Mouse (Mus musculus) cortical plate, adult 2 months (tissue): ENCODE measurements around the gene Soat1. TPM values are rescaled to one million over a fixed set of nuclear protein-coding genes. Genes with fewer than 3 reads are reported as not detected.
A peak's percentile ranks its signal among the peaks of the same experiment; 100 is the strongest.

Experiments
- H3K27ac ChIP-seq: fragments of 200-500 bp; 2 replicates; pipeline ENCODE4 v1.5.1; 2012; ENCODE audit warnings: low read length, control low read depth, inconsistent platforms; ENCODE audit not compliant: insufficient read depth
- H3K4me1 ChIP-seq: fragments of 200-500 bp; 2 replicates; pipeline ENCODE4 v1.6.1; 2011; ENCODE audit warnings: low read length; ENCODE audit not compliant: control insufficient read depth, insufficient read depth
- H3K4me3 ChIP-seq: fragments of 200-500 bp; 2 replicates; pipeline ENCODE4 v1.5.1; 2011; ENCODE audit warnings: mild to moderate bottlenecking, low read length, control low read depth; ENCODE audit not compliant: insufficient read depth
- CTCF ChIP-seq: fragments of 200-500 bp; IDR thresholded peaks from 2 replicates; pipeline ENCODE4 v1.5.1; 2011; ENCODE audit warnings: mild to moderate bottlenecking, control low read depth, low read length; ENCODE audit not compliant: insufficient read depth; ENCODE audit errors: extremely low read depth
- POLR2A ChIP-seq: fragments of 200-500 bp; IDR thresholded peaks from 2 replicates; pipeline ENCODE4 v1.6.1; 2011; ENCODE audit warnings: mild to moderate bottlenecking, low read length, control low read depth; ENCODE audit not compliant: insufficient read depth; ENCODE audit errors: extremely low read depth
- polyA plus RNA-seq: library from polyadenylated mRNA; depleted of rRNA; stranded (reverse); fragments of >200 nt; gene quantifications from 2 replicates; pipeline ENCODE4 v1.2.3, GENCODE M21; 2012

The Soat1 gene
- polyA plus RNA-seq, 1 experiment: 23.4 TPM

DNA sequence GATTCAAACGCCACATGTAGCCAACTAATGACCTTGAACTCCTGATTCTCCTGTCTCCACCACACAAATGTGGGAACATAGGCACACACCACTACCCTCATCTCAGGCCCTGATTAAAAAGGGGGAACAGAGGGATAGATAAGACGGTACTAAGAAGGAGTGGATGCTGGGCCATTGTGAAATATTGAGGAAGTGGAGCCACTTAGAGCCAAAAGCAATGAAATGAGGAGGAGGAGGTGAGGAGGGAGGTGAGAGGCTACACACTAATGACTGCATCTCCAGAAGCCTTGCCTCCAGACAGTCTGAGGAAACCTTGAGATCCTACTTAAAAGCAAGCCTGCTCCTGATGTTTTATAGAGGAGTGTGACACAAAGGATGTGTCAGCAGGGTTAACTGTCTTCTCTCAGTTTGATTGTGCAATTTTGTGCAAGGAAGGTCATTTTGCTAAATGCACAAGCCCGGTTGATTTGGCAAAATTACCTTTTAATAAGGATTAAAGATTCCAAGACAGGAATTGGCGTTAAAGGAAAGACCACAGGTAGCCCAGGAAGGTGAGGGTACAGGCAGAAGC, 17.2 kb upstream of the Soat1 start:
- TF ChIP-seq POLR2A (no peak), CTCF (no peak)
- H3K4me1 ChIP-seq: peaks cover 1% of the 10 kb centered on the region; the same call in 1 of the 2 replicates
- no peak overlapping the region for H3K4me3 ChIP-seq
- no peak overlapping the region for H3K27ac ChIP-seq

GRCm38 (mm10) chr1:156488031-156488430, 13.9 kb upstream of the Soat1 start:
- TF ChIP-seq POLR2A: no peak
- no peak for TF ChIP-seq CTCF
- Histone ChIP-seq H3K4me3 (no peak overlapping the region), H3K4me1 (no peaks in the 10 kb centered on the region), H3K27ac (no peak overlapping the region)

- Histone ChIP-seq H3K27ac (no peak overlapping the region), H3K4me3 (no peak overlapping the region), H3K4me1 (no peaks in the 10 kb centered on the region)
- TF ChIP-seq CTCF: no peak
Measured at GRCm38 (mm10) chr1:156487498-156487897, 13.4 kb upstream of the Soat1 start.

- H3K27ac ChIP-seq: no peak overlapping the region
- no peaks in the 10 kb centered on the region for H3K4me1 ChIP-seq
- no peak overlapping the region for H3K4me3 ChIP-seq
- no peak for TF ChIP-seq CTCF
- no peak for TF ChIP-seq POLR2A
Measured at GRCm38 (mm10) chr1:156481826-156482225, 7.7 kb upstream of the Soat1 start.

GRCm38 (mm10) chr1:156476535-156476934, 2.4 kb upstream of the Soat1 start:
- H3K27ac ChIP-seq: no peak overlapping the region
- H3K4me3 ChIP-seq: no peak overlapping the region
- no peaks in the 10 kb centered on the region for H3K4me1 ChIP-seq
- no peak for TF ChIP-seq CTCF
- no peak for TF ChIP-seq POLR2A

DNA sequence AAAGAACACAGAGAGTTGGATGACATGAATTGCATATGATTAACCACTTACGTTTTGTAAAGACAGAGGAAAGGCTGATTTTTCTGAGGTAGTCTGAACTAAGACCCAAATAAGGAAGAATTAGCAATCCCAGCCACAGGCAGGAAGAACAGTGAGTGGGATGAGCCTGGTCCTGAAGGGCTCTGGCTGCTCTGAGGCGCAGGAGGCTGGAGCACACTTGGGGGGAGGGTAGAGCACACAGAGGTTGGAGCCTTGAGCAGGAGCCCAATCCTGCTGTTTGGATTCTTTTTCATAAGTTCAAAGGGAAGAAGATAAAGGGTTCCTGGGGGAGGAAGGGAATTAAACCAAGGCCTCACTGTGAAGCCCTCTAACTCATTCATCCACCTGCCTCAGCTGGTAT, 1.9 kb upstream of the Soat1 start:
- TF ChIP-seq POLR2A: no peak
- TF ChIP-seq CTCF: no peak
- Histone ChIP-seq H3K4me1 (no peaks in the 10 kb centered on the region), H3K4me3 (no peak overlapping the region), H3K27ac (no peak overlapping the region)

GRCm38 (mm10) chr1:156474854-156475253, 723 bp upstream of the Soat1 start:
- Histone ChIP-seq H3K27ac (no peak overlapping the region), H3K4me1 (no peaks in the 10 kb centered on the region), H3K4me3 (no peak overlapping the region; the same call in 1 of the 2 replicates)
- TF ChIP-seq CTCF (no peak), POLR2A (no peak)

- Histone ChIP-seq H3K4me1 (no peaks in the 10 kb centered on the region), H3K4me3 (peak overlapping the region; percentile 97; the same call in 1 of the 2 replicates), H3K27ac (no peak overlapping the region)
- TF ChIP-seq CTCF (no peak), POLR2A (no peak)
Measured at GRCm38 (mm10) chr1:156473003-156473402, 1.1 kb downstream of the Soat1 start.

GRCm38 (mm10) chr1:156471955-156472354, 2.2 kb downstream of the Soat1 start:
- Histone ChIP-seq H3K27ac (no peak overlapping the region), H3K4me1 (peaks cover 2% of the 10 kb centered on the region; the same call in 1 of the 2 replicates), H3K4me3 (no peak overlapping the region)
- TF ChIP-seq CTCF (no peak), POLR2A (no peak)

- TF ChIP-seq POLR2A: no peak
- no peak for TF ChIP-seq CTCF
- H3K27ac ChIP-seq: no peak overlapping the region
Measured at GRCm38 (mm10) chr1:156471071-156471470, 3.1 kb downstream of the Soat1 start.

More at GRCm38 (mm10) chr1:156471071-156471470, 3.1 kb downstream of the Soat1 start:
- H3K4me3 ChIP-seq: no peak overlapping the region
- peaks cover 2% of the 10 kb centered on the region; the same call in 1 of the 2 replicates for H3K4me1 ChIP-seq
